Mouse (Mus musculus) inflammation-experienced regulatory T-cells (primary cell): ENCODE data around the gene Ccni. TPM values are rescaled to one million over a fixed set of nuclear protein-coding genes. Genes with fewer than 3 reads are reported as not detected.

Source experiments
- polyA plus RNA-seq, 2 experiments: library from polyadenylated mRNA; unstranded; fragments of 100-300 nt; shearing (Covaris generic); gene quantifications; one replicate each; pipeline ENCODE4 v1.2.1; 2017

Gene Ccni
- 100 to 1,000 TPM; 168 to 181 TPM for polyA plus RNA-seq

GRCm38 (mm10) chr5:93206109-93207005 is at the start of gene Ccni, which contains the start of gene 2010109A12Rik:
Gene Ccni, minus strand, starts transcription at chr5:93206495.
Gene 2010109A12Rik, plus strand, starts transcription at chr5:93206518.

Other genes with a start within 250 kb of the Ccni start
- gene Sowahb, start 161.5 kb downstream of the Ccni start, polyA plus RNA-seq: 1 to 10 TPM in 1 of 2 experiments, under 1 TPM in 1; 0.12 to 1.1 TPM
- gene Sept11, start 113.1 kb downstream of the Ccni start, polyA plus RNA-seq: 10 to 100 TPM; 51.7 to 69.6 TPM
- 1 to 10 TPM; 2.5 to 3.5 TPM for gene 2010109A12Rik, start within 50 bp of the Ccni start, polyA plus RNA-seq
- gene Ccng2, start 60.8 kb upstream of the Ccni start, polyA plus RNA-seq: 100 to 1,000 TPM in 1 of 2 experiments, 10 to 100 TPM in 1; 98.9 to 111 TPM